Mouse (Mus musculus) forebrain, postnatal 0 days (tissue): ENCODE results near the gene Ifrd1. TPM values are rescaled to one million over a fixed set of nuclear protein-coding genes. Genes with fewer than 3 reads are reported as not detected.

Experiments used
- ATAC-seq: fragments of 200-750 bp; cut with Nextera tagmentation; 2 replicates; pipeline ENCODE4 v1.8.0; 2017; ENCODE audit warnings: mild to moderate bottlenecking, moderate library complexity
- DNase-seq: peaks from one replicate; pipeline ENCODE4 v3.0.0-alpha.2; 2015
- H3K27ac ChIP-seq: fragments of 300-500 bp; sonication (generic); 2 replicates; pipeline ENCODE4 v1.5.1; 2014; ENCODE audit warnings: low read depth, mild to moderate bottlenecking, antibody characterized with exemption, low read length, moderate library complexity, mixed read lengths
- H3K27me3 ChIP-seq: fragments of 300-500 bp; sonication (generic); 2 replicates; pipeline ENCODE4 v1.6.1; 2014; ENCODE audit warnings: mild to moderate bottlenecking, low read length, mixed read lengths; ENCODE audit not compliant: insufficient read depth
- H3K36me3 ChIP-seq: fragments of 300-500 bp; sonication (generic); 2 replicates; pipeline ENCODE4 v1.6.1; 2014; ENCODE audit warnings: mild to moderate bottlenecking, moderate library complexity; ENCODE audit not compliant: insufficient read depth
- H3K4me1 ChIP-seq: fragments of 300-500 bp; sonication (generic); 2 replicates; pipeline ENCODE4 v1.6.1; 2014; ENCODE audit warnings: antibody characterized with exemption; ENCODE audit not compliant: insufficient read depth
- H3K4me2 ChIP-seq: fragments of 300-500 bp; sonication (generic); 2 replicates; pipeline ENCODE4 v1.6.1; 2014; ENCODE audit warnings: low read depth, mild to moderate bottlenecking, moderate library complexity
- H3K4me3 ChIP-seq: fragments of 300-500 bp; sonication (generic); 2 replicates; pipeline ENCODE4 v1.5.1; 2014; ENCODE audit warnings: low read depth, low read length, mixed read lengths
- H3K9ac ChIP-seq: fragments of 300-500 bp; sonication (generic); 2 replicates; pipeline ENCODE4 v1.6.1; 2014; ENCODE audit warnings: mild to moderate bottlenecking
- H3K9me3 ChIP-seq: fragments of 300-500 bp; sonication (generic); 2 replicates; pipeline ENCODE4 v1.6.1; 2016; ENCODE audit warnings: low read length
- CTCF ChIP-seq: sonication (generic); IDR thresholded peaks from 2 replicates; pipeline ENCODE4 v1.5.1; 2016; ENCODE audit warnings: antibody characterized with exemption, control low read depth, low read depth
- WGBS: fragments of 180-500 bp; shearing (Covaris S2); extraction: QIAGEN DNeasy Blood & Tissue Kit; methylation state at CpG from one replicate; pipeline ENCODE4 v1.1.7; 2014; 5-methylcytosine and 5-hydroxymethylcytosine counted together
- microRNA counts: library from miRNA; unstranded; fragments of <30 nt; microRNA quantifications from one replicate; lab custom pipeline; 2015
- microRNA-seq, 2 experiments: library from miRNA; unstranded; fragments of <30 nt; microRNA quantifications; one replicate each; pipeline ENCODE4; 2016
- polyA plus RNA-seq: library from polyadenylated mRNA; unstranded; fragments of >200 nt; fragmentation: Nextera tagmentation; extraction: Ambion mirVana; gene quantifications from 2 replicates; pipeline ENCODE4 v1.2.1, GENCODE M21; 2015
- total RNA-seq: library from RNA; depleted of rRNA; stranded (reverse); fragments of >200 nt; gene quantifications from 2 replicates; pipeline ENCODE4 v1.2.3, GENCODE M21; 2014; rRNA removed

Gene Ifrd1
- total and polyA plus RNA-seq, 2 experiments from 2014 or later: 71.3 to 156 TPM

GRCm38 (mm10) chr12:40152353-40153069, 95.8 kb downstream of the Ifrd1 start:
- ATAC-seq: no peak
- WGBS: 90% methylated on average over 8 of the region's 8 CpGs

More at GRCm38 (mm10) chr12:40152353-40153069, 95.8 kb downstream of the Ifrd1 start:
- no peak overlapping the region for H3K9ac ChIP-seq
- H3K27ac ChIP-seq: no peak overlapping the region
- no peaks in the 10 kb centered on the region for H3K9me3 ChIP-seq
- no peak for DNase-seq
- no peak for TF ChIP-seq CTCF
- H3K36me3 ChIP-seq: no peaks in the 10 kb centered on the region
- H3K27me3 ChIP-seq: no peaks in the 10 kb centered on the region
- no peaks in the 10 kb centered on the region for H3K4me1 ChIP-seq
- H3K4me3 ChIP-seq: no peak overlapping the region
- H3K4me2 ChIP-seq: no peak overlapping the region

MicroRNAs encoded within 50 kb of the gene (microRNA counts, 519-probe panel; counts per million panel counts)
- not detected for microRNA mmu-miR-1938 (lab: Ali Mortazavi, UCI)

Small RNA genes within 50 kb of the gene (microRNA-seq; reads per million reads assigned to microRNA genes)
- gene Mir1938: 0 to 0.49 reads per million in 2 experiments

Other genes starting within 250 kb of the Ifrd1 start
- 108 and 111 TPM in 2 replicates for gene Arl4a, start 210.5 kb downstream of the Ifrd1 start, total RNA-seq
- 125 and 128 TPM in 2 replicates for gene Arl4a, start 210.5 kb downstream of the Ifrd1 start, polyA plus RNA-seq
- gene Scin, start 114.3 kb downstream of the Ifrd1 start, total RNA-seq: 0.71 TPM in 1 of 2 replicates, not detected in the other
- 0.06 and 0.08 TPM in 2 replicates for gene Scin, start 114.3 kb downstream of the Ifrd1 start, polyA plus RNA-seq
- gene Lsmem1, start 49.0 kb downstream of the Ifrd1 start, total RNA-seq: 0.14 and 0.23 TPM in 2 replicates
- gene Lsmem1, start 49.0 kb downstream of the Ifrd1 start, polyA plus RNA-seq: 0.27 and 0.33 TPM in 2 replicates
- 31.8 and 34.4 TPM in 2 replicates for gene Zfp277, start 197.4 kb upstream of the Ifrd1 start, total RNA-seq
- gene Zfp277, start 197.4 kb upstream of the Ifrd1 start, polyA plus RNA-seq: 30.7 and 31.6 TPM in 2 replicates
- gene Dock4, start 197.4 kb upstream of the Ifrd1 start, total RNA-seq: 27.5 and 30.9 TPM in 2 replicates
- gene Dock4, start 197.4 kb upstream of the Ifrd1 start, polyA plus RNA-seq: 3.6 and 10.5 TPM in 2 replicates